ENCODE assay signal across 27 mouse cellular contexts in genomic region chr6:98582826-98583225, GRCm38 (mm10).
DNase-seq lines count a peak whose midpoint lies in the region; ATAC-seq lines count a peak whose summit lies in the region.
"Had no signal": no experiment of that assay in that cellular context is flagged by ENCODE, and none has a peak within 500 bp of the region (broad histone marks: within the 10 kb centered on the region; RNA-seq: fewer than 3 reads in every experiment).

No protein-coding gene starts in this region.

- no peak overlapping the region for H3K27ac ChIP-seq in intestine, embryonic 16.5 days (ENCODE audit: low read length)
- H3K27ac ChIP-seq in intestine, embryonic 15.5 days, result no peak overlapping the region
- H3K27ac ChIP-seq in embryonic facial prominence, embryonic 10.5 days (replicated peaks), result 0 out of 2 replicates have a peak overlapping the region, but pooled peaks have one; percentile 24
- no peak overlapping the region for H3K27ac ChIP-seq in hindbrain, embryonic 13.5 days
- H3K27ac ChIP-seq: embryonic facial prominence, embryonic 12.5 days; embryonic facial prominence, embryonic 15.5 days; heart, embryonic 13.5 days; hindbrain, embryonic 12.5 days had no signal

- no peak overlapping the region for H3K4me3 ChIP-seq in intestine, embryonic 16.5 days (ENCODE audit: low read length)
- no peak overlapping the region for H3K4me3 ChIP-seq in intestine, embryonic 15.5 days (replicated peaks)
- H3K4me3 ChIP-seq in embryonic facial prominence, embryonic 10.5 days, result no peak overlapping the region
- H3K4me3 ChIP-seq in hindbrain, embryonic 13.5 days, result no peak overlapping the region
- H3K4me3 ChIP-seq: embryonic facial prominence, embryonic 12.5 days; embryonic facial prominence, embryonic 15.5 days; heart, embryonic 13.5 days; hindbrain, embryonic 12.5 days had no signal

- 60% methylated on average over 2 of the region's 2 CpGs for WGBS in intestine, embryonic 16.5 days
- WGBS in intestine, embryonic 15.5 days, result 48% methylated on average over 2 of the region's 2 CpGs
- WGBS in embryonic facial prominence, embryonic 10.5 days, result 35% methylated on average over 2 of the region's 2 CpGs
- WGBS in hindbrain, embryonic 13.5 days, result 47% methylated on average over 2 of the region's 2 CpGs

- DNase-seq in R1 (ENCODE audit: low read depth, low spot score), result peak; percentile 90
- DNase-seq in embryonic facial prominence, embryonic 10.5 days (ENCODE audit: low spot score), result no peak
- no peak for DNase-seq in spleen, adult 12 weeks (ENCODE audit: low spot score)
- DNase-seq: adrenal gland, postnatal 14 days; B cell, adult 2 months; cerebellum, adult 11 months; cerebellum, adult 2 months; cerebellum, adult 9-11 months; cerebellum, postnatal 25 days; embryo, embryonic 11 days; forebrain, postnatal 0 days; gastrocnemius, postnatal 25 days; heart, adult 18-20 months; kidney, adult 2 months had no signal

- H3K9me3 ChIP-seq in intestine, embryonic 16.5 days (ENCODE audit: control insufficient read depth, low read length), result no peaks in the 10 kb centered on the region
- no peaks in the 10 kb centered on the region for H3K9me3 ChIP-seq in intestine, embryonic 15.5 days
- no peaks in the 10 kb centered on the region for H3K9me3 ChIP-seq in embryonic facial prominence, embryonic 10.5 days
- no peaks in the 10 kb centered on the region for H3K9me3 ChIP-seq in hindbrain, embryonic 13.5 days
- H3K9me3 ChIP-seq: embryonic facial prominence, embryonic 12.5 days; embryonic facial prominence, embryonic 15.5 days; heart, embryonic 13.5 days; hindbrain, embryonic 12.5 days had no signal

- no peaks in the 10 kb centered on the region for H3K4me1 ChIP-seq in intestine, embryonic 16.5 days (ENCODE audit: control insufficient read depth, insufficient read depth, low read length)
- H3K4me1 ChIP-seq in intestine, embryonic 15.5 days (replicated peaks), result no peaks in the 10 kb centered on the region
- peaks cover 10% of the 10 kb centered on the region for H3K4me1 ChIP-seq in embryonic facial prominence, embryonic 10.5 days
- H3K4me1 ChIP-seq in hindbrain, embryonic 13.5 days (replicated peaks), result no peaks in the 10 kb centered on the region
- H3K4me1 ChIP-seq: embryonic facial prominence, embryonic 15.5 days; heart, embryonic 13.5 days; hindbrain, embryonic 12.5 days had no signal

- ATAC-seq in intestine, embryonic 16.5 days, result peak; percentile 40; the same call in 1 of the 2 replicates
- no peak for ATAC-seq in intestine, embryonic 15.5 days
- no peak for ATAC-seq in hindbrain, embryonic 13.5 days (ENCODE audit: low FRiP score)
- ATAC-seq: forebrain, embryonic 14.5 days; forebrain, postnatal 0 days; hindbrain, embryonic 16.5 days; intestine, postnatal 0 days; Patski had no signal

- no peaks in the 10 kb centered on the region for H3K27me3 ChIP-seq in intestine, embryonic 16.5 days (replicated peaks; ENCODE audit: control insufficient read depth, insufficient read depth, low read length)
- H3K27me3 ChIP-seq in intestine, embryonic 15.5 days (replicated peaks), result no peaks in the 10 kb centered on the region
- H3K27me3 ChIP-seq in embryonic facial prominence, embryonic 10.5 days (replicated peaks; ENCODE audit: low read depth, poor library complexity, severe bottlenecking), result no peaks in the 10 kb centered on the region
- H3K27me3 ChIP-seq in hindbrain, embryonic 13.5 days, result no peaks in the 10 kb centered on the region
- H3K27me3 ChIP-seq: CH12.LX; embryonic facial prominence, embryonic 12.5 days; embryonic facial prominence, embryonic 15.5 days; heart, embryonic 13.5 days; hindbrain, embryonic 12.5 days had no signal

- H3K36me3 ChIP-seq in intestine, embryonic 16.5 days (ENCODE audit: control insufficient read depth, insufficient read depth, low read length), result no peaks in the 10 kb centered on the region
- no peaks in the 10 kb centered on the region for H3K36me3 ChIP-seq in intestine, embryonic 15.5 days
- H3K36me3 ChIP-seq in embryonic facial prominence, embryonic 10.5 days (replicated peaks), result no peaks in the 10 kb centered on the region
- H3K36me3 ChIP-seq in hindbrain, embryonic 13.5 days, result no peaks in the 10 kb centered on the region
- H3K36me3 ChIP-seq: embryonic facial prominence, embryonic 12.5 days; embryonic facial prominence, embryonic 15.5 days; G1E; heart, embryonic 13.5 days; hindbrain, embryonic 12.5 days had no signal

- no peak overlapping the region for H3K9ac ChIP-seq in intestine, embryonic 16.5 days (ENCODE audit: low read depth, low read length)
- H3K9ac ChIP-seq in intestine, embryonic 15.5 days, result no peak overlapping the region
- no peak overlapping the region for H3K9ac ChIP-seq in hindbrain, embryonic 13.5 days
- H3K9ac ChIP-seq: embryonic facial prominence, embryonic 12.5 days; embryonic facial prominence, embryonic 15.5 days; forebrain, postnatal 0 days; heart, embryonic 13.5 days; hindbrain, embryonic 12.5 days had no signal

- no peak overlapping the region for H3K4me2 ChIP-seq in intestine, embryonic 16.5 days (ENCODE audit: low read depth, low read length)
- H3K4me2 ChIP-seq in intestine, embryonic 15.5 days (replicated peaks), result no peak overlapping the region
- no peak overlapping the region for H3K4me2 ChIP-seq in hindbrain, embryonic 13.5 days
- H3K4me2 ChIP-seq: embryonic facial prominence, embryonic 12.5 days; embryonic facial prominence, embryonic 15.5 days; heart, embryonic 13.5 days; hindbrain, embryonic 12.5 days had no signal
